Mouse (Mus musculus) heart, embryonic 15.5 days (tissue): Measurements from ENCODE around the gene Pcyt1a. TPM values are rescaled to one million over a fixed set of nuclear protein-coding genes. Genes with fewer than 3 reads are reported as not detected.
A peak's percentile ranks its signal among the peaks of the same experiment; 100 is the strongest.

Experiments
- ATAC-seq: fragments of 200-750 bp; cut with Nextera tagmentation; replicated peaks from 2 replicates; pipeline ENCODE4 v1.8.0; 2017; ENCODE audit warnings: low read depth, moderate TSS enrichment; ENCODE audit not compliant: insufficient number of reproducible peaks, insufficient read depth, low FRiP score
- H3K27ac ChIP-seq: fragments of 300-500 bp; sonication (generic); 2 replicates; pipeline ENCODE4 v1.5.1; 2015; ENCODE audit warnings: mild to moderate bottlenecking, inconsistent platforms
- H3K27me3 ChIP-seq: fragments of 300-500 bp; sonication (generic); 2 replicates; pipeline ENCODE4 v1.6.1; 2015; ENCODE audit warnings: inconsistent platforms
- H3K36me3 ChIP-seq: fragments of 300-500 bp; sonication (generic); 2 replicates; pipeline ENCODE4 v1.6.1; 2015; ENCODE audit warnings: mild to moderate bottlenecking, inconsistent platforms
- H3K4me1 ChIP-seq: fragments of 300-500 bp; sonication (generic); replicated peaks from 2 replicates; pipeline ENCODE4 v1.6.1; 2015; ENCODE audit warnings: inconsistent platforms
- H3K4me2 ChIP-seq: fragments of 300-500 bp; sonication (generic); 2 replicates; pipeline ENCODE4 v1.6.1; 2015; ENCODE audit warnings: inconsistent platforms, mild to moderate bottlenecking, moderate library complexity
- H3K4me3 ChIP-seq: fragments of 300-500 bp; sonication (generic); 2 replicates; pipeline ENCODE4 v1.5.1; 2015; ENCODE audit warnings: mild to moderate bottlenecking, inconsistent platforms
- H3K9ac ChIP-seq: fragments of 300-500 bp; sonication (generic); 2 replicates; pipeline ENCODE4 v1.6.1; 2015; ENCODE audit warnings: mild to moderate bottlenecking, inconsistent platforms
- H3K9me3 ChIP-seq: fragments of 300-500 bp; sonication (generic); replicated peaks from 2 replicates; pipeline ENCODE4 v1.6.1; 2016; ENCODE audit warnings: inconsistent platforms
- WGBS: fragments of 180-500 bp; shearing (Covaris S2); methylation state at CpG from one replicate; pipeline ENCODE4 v1.1.7; 2015; ENCODE audit warnings: mixed read lengths; 5-methylcytosine and 5-hydroxymethylcytosine counted together
- polyA plus RNA-seq: library from polyadenylated mRNA; unstranded; fragments of >200 nt; fragmentation: Nextera tagmentation; extraction: Ambion mirVana; gene quantifications from 2 replicates; pipeline ENCODE4 v1.2.1, GENCODE M21; 2015

Gene Pcyt1a
- polyA plus RNA-seq, 1 experiment from 2014 or later = 44.3 TPM

GRCm38 (mm10) chr16:32523462-32524243 lies 92.9 kb downstream of the Pcyt1a start:
- 0 out of 2 replicates have a peak, but pooled peaks have one; percentile 47 for ATAC-seq
- H3K9ac ChIP-seq = no peak overlapping the region
- no peak overlapping the region for H3K4me3 ChIP-seq
- WGBS = 52% methylated on average over 8 of the region's 8 CpGs
- H3K27me3 ChIP-seq = no peaks in the 10 kb centered on the region
- H3K4me2 ChIP-seq = no peak overlapping the region
- H3K36me3 ChIP-seq = no peaks in the 10 kb centered on the region
- peaks cover 19% of the 10 kb centered on the region for H3K4me1 ChIP-seq
- H3K27ac ChIP-seq = peak overlapping the region; percentile 67
- H3K9me3 ChIP-seq = no peaks in the 10 kb centered on the region

GRCm38 (mm10) chr16:32524244-32524615 lies 93.5 kb downstream of the Pcyt1a start:
- no peak overlapping the region for H3K9ac ChIP-seq

More at GRCm38 (mm10) chr16:32524244-32524615, 93.5 kb downstream of the Pcyt1a start:
- ATAC-seq = no peak
- WGBS = 52% methylated on average over 5 of the region's 5 CpGs
- Histone ChIP-seq H3K4me1 (peaks cover 19% of the 10 kb centered on the region), H3K9me3 (no peaks in the 10 kb centered on the region), H3K27ac (peak overlapping the region; percentile 67), H3K4me2 (no peak overlapping the region), H3K4me3 (no peak overlapping the region), H3K27me3 (no peaks in the 10 kb centered on the region), H3K36me3 (no peaks in the 10 kb centered on the region)

Other genes with a start within 250 kb of the Pcyt1a start
- gene Fbxo45, start 183.8 kb upstream of the Pcyt1a start, polyA plus RNA-seq = 8.7 and 11.0 TPM in 2 replicates
- gene Wdr53, start 183.7 kb upstream of the Pcyt1a start, polyA plus RNA-seq = 9.5 and 10.6 TPM in 2 replicates
- 0.16 and 0.29 TPM in 2 replicates for gene Smco1, start 159.5 kb upstream of the Pcyt1a start, polyA plus RNA-seq
- 18.6 and 21.4 TPM in 2 replicates for gene Rnf168, start 153.5 kb upstream of the Pcyt1a start, polyA plus RNA-seq
- gene Ubxn7, start 98.7 kb upstream of the Pcyt1a start, polyA plus RNA-seq = 16.6 and 17.8 TPM in 2 replicates
- gene Tm4sf19, start 30.4 kb upstream of the Pcyt1a start, polyA plus RNA-seq = 0.22 TPM in 1 of 2 replicates, not detected in the other
- 21.1 and 22.5 TPM in 2 replicates for gene Tctex1d2, start 11.2 kb upstream of the Pcyt1a start, polyA plus RNA-seq
- 0.49 and 0.77 TPM in 2 replicates for gene Slc51a, start 57.0 kb downstream of the Pcyt1a start, polyA plus RNA-seq
- not detected in 2 replicates for gene Zdhhc19, start 65.3 kb downstream of the Pcyt1a start, polyA plus RNA-seq
- 34.5 and 34.8 TPM in 2 replicates for gene Tfrc, start 178.0 kb downstream of the Pcyt1a start, polyA plus RNA-seq
- gene Tnk2, start 213.0 kb downstream of the Pcyt1a start, polyA plus RNA-seq = 6.9 and 9.5 TPM in 2 replicates